ENCODE assay signal across 12 mouse cellular contexts in the genomic region with DNA sequence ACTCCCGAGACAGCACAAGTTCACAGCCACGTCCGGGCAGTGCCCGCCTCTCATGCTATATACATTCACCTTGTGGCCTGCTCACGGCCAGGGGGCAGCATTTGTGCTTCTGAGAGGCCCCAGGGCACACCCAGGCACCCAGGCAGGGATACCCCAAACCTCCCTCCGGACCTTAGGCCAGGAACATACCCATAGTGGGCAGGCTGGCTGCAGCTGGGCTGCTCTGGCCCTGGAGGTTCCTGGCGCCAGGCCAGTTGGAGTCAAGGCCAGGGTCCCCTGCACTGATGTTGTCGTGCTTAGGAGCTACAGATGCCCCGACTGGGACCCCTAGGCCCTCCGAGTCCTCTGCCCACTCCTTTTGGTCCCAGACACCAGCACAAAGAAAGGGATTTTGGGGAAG. TPM values are rescaled to one million over a fixed set of nuclear protein-coding genes. Genes with fewer than 3 reads are reported as not detected.
DNase-seq lines count a peak whose midpoint lies in the region; ATAC-seq lines count a peak whose summit lies in the region.
"Had no signal": no experiment of that assay in that cellular context is flagged by ENCODE, and none has a peak within 500 bp of the region (broad histone marks: within the 10 kb centered on the region; RNA-seq: fewer than 3 reads in every experiment).

No protein-coding gene starts in this region.

- 77% methylated on average over 10 of the region's 10 CpGs for WGBS in hindbrain, embryonic 10.5 days
- WGBS in hindbrain, embryonic 14.5 days: 66% methylated on average over 10 of the region's 10 CpGs
- 73% methylated on average over 10 of the region's 10 CpGs for WGBS in forebrain, embryonic 16.5 days
- 63% methylated on average over 10 of the region's 10 CpGs for WGBS in neural tube, embryonic 15.5 days

- no peak overlapping the region for H3K4me2 ChIP-seq in hindbrain, embryonic 14.5 days (replicated peaks)
- H3K4me2 ChIP-seq in forebrain, embryonic 16.5 days (ENCODE audit: low read length): no peak overlapping the region
- H3K4me2 ChIP-seq in neural tube, embryonic 15.5 days: no peak overlapping the region
- H3K4me2 ChIP-seq: heart, embryonic 15.5 days had no signal

- ATAC-seq in hindbrain, embryonic 14.5 days (ENCODE audit: low FRiP score): no peak
- no peak for ATAC-seq in forebrain, embryonic 16.5 days
- ATAC-seq in neural tube, embryonic 15.5 days (ENCODE audit: low FRiP score): no peak

- H3K27ac ChIP-seq in hindbrain, embryonic 10.5 days: peak overlapping the region; percentile 36; the same call in 1 of the 2 replicates
- no peak overlapping the region for H3K27ac ChIP-seq in hindbrain, embryonic 14.5 days
- peak overlapping the region; percentile 41; the same call in 1 of the 2 replicates for H3K27ac ChIP-seq in forebrain, embryonic 16.5 days (ENCODE audit: low read length)
- peak overlapping the region; percentile 69 for H3K27ac ChIP-seq in neural tube, embryonic 15.5 days (replicated peaks)
- H3K27ac ChIP-seq: heart, embryonic 15.5 days had no signal

- intact Hi-C loops in left cerebral cortex, postnatal 25 days (cut with DNase I): loop anchor here (2.0 kb wide), 1 partner anchor 19 kb away; no protein-coding TSS in a partner anchor

- DNase-seq in hindbrain, embryonic 10.5 days (ENCODE audit: low spot score): no peak
- DNase-seq in hindbrain, embryonic 14.5 days (ENCODE audit: low spot score): no peak
- peak; percentile 52 for DNase-seq in ovary, postnatal 36 days (ENCODE audit: low spot score)
- DNase-seq in ovary, postnatal 10 days (ENCODE audit: low spot score): no peak
- DNase-seq in left cerebral cortex, postnatal 25 days (ENCODE audit: low spot score in 2 of 2): no peak
- DNase-seq in spleen, postnatal 36 days (ENCODE audit: low spot score in 2 of 2): no peak
- DNase-seq: cerebellum, adult 8-10 months; right cerebral cortex, adult 18-20 months had no signal

- peaks cover 72% of the 10 kb centered on the region for H3K36me3 ChIP-seq in hindbrain, embryonic 10.5 days
- H3K36me3 ChIP-seq in hindbrain, embryonic 14.5 days (replicated peaks; ENCODE audit: control insufficient read depth, insufficient read depth): peaks cover 53% of the 10 kb centered on the region
- peaks cover 27% of the 10 kb centered on the region for H3K36me3 ChIP-seq in forebrain, embryonic 16.5 days (ENCODE audit: control insufficient read depth, insufficient read depth)
- H3K36me3 ChIP-seq in neural tube, embryonic 15.5 days: peaks cover 47% of the 10 kb centered on the region

- no peak overlapping the region for H3K9ac ChIP-seq in hindbrain, embryonic 14.5 days
- no peak overlapping the region for H3K9ac ChIP-seq in forebrain, embryonic 16.5 days (replicated peaks; ENCODE audit: low read depth, low read length)
- H3K9ac ChIP-seq in neural tube, embryonic 15.5 days (replicated peaks): no peak overlapping the region
- H3K9ac ChIP-seq: heart, embryonic 15.5 days had no signal

- H3K4me3 ChIP-seq in hindbrain, embryonic 10.5 days: 0 out of 2 replicates have a peak overlapping the region, but pooled peaks have one; percentile 0
- no peak overlapping the region for H3K4me3 ChIP-seq in hindbrain, embryonic 14.5 days (replicated peaks; ENCODE audit: low read length)
- H3K4me3 ChIP-seq in forebrain, embryonic 16.5 days (replicated peaks; ENCODE audit: low read length): no peak overlapping the region
- H3K4me3 ChIP-seq in neural tube, embryonic 15.5 days (replicated peaks): no peak overlapping the region
- H3K4me3 ChIP-seq: heart, embryonic 15.5 days had no signal

- H3K9me3 ChIP-seq in hindbrain, embryonic 10.5 days: no peaks in the 10 kb centered on the region
- H3K9me3 ChIP-seq in hindbrain, embryonic 14.5 days (ENCODE audit: control insufficient read depth, low read length): no peaks in the 10 kb centered on the region
- H3K9me3 ChIP-seq in forebrain, embryonic 16.5 days (ENCODE audit: control insufficient read depth, low read length): no peaks in the 10 kb centered on the region
- H3K9me3 ChIP-seq in neural tube, embryonic 15.5 days (replicated peaks): no peaks in the 10 kb centered on the region
- H3K9me3 ChIP-seq: heart, embryonic 15.5 days had no signal

- peaks cover 33% of the 10 kb centered on the region for H3K4me1 ChIP-seq in hindbrain, embryonic 10.5 days (replicated peaks)
- H3K4me1 ChIP-seq in hindbrain, embryonic 14.5 days (replicated peaks; ENCODE audit: control insufficient read depth, insufficient read depth, low read length): no peaks in the 10 kb centered on the region
- no peaks in the 10 kb centered on the region for H3K4me1 ChIP-seq in forebrain, embryonic 16.5 days (replicated peaks; ENCODE audit: control insufficient read depth, insufficient read depth, low read length)
- H3K4me1 ChIP-seq in neural tube, embryonic 15.5 days: peaks cover 29% of the 10 kb centered on the region; the same call in 1 of the 2 replicates

- H3K27me3 ChIP-seq in hindbrain, embryonic 10.5 days (ENCODE audit: insufficient read depth, poor library complexity, severe bottlenecking): no peaks in the 10 kb centered on the region
- H3K27me3 ChIP-seq in hindbrain, embryonic 14.5 days (ENCODE audit: control insufficient read depth, insufficient read depth, low read length): no peaks in the 10 kb centered on the region
- no peaks in the 10 kb centered on the region for H3K27me3 ChIP-seq in forebrain, embryonic 16.5 days (replicated peaks; ENCODE audit: control insufficient read depth, insufficient read depth, low read length)
- H3K27me3 ChIP-seq in neural tube, embryonic 15.5 days (replicated peaks): no peaks in the 10 kb centered on the region
- H3K27me3 ChIP-seq: heart, embryonic 15.5 days had no signal

RNA-seq across cellular contexts. Expression of a gene that starts 14.4 kb away (rescaled TPM):
- polyA plus RNA-seq in hindbrain, embryonic 10.5 days (2016; fragmentation: Nextera tagmentation; extraction: Ambion mirVana): 40.9 and 51.2 TPM in 2 replicates
- 25.7 and 30.1 TPM in 2 replicates for polyA plus RNA-seq in hindbrain, embryonic 14.5 days (2014; fragmentation: Nextera tagmentation; extraction: Ambion mirVana)
- polyA plus RNA-seq in forebrain, embryonic 16.5 days (2015; fragmentation: Nextera tagmentation; extraction: Ambion mirVana): 23.3 and 25.6 TPM in 2 replicates
- polyA plus RNA-seq in neural tube, embryonic 15.5 days (2015; fragmentation: Nextera tagmentation; extraction: Ambion mirVana): 16.7 and 19.4 TPM in 2 replicates
- 10 to 100 TPM; 19.3 to 21.1 TPM for total RNA-seq in left cerebral cortex, postnatal 25 days (2021)

RNA-seq across cellular contexts. Expression of a gene that starts 27.3 kb away (rescaled TPM):
- 32.1 and 52.5 TPM in 2 replicates for polyA plus RNA-seq in hindbrain, embryonic 10.5 days (2016; fragmentation: Nextera tagmentation; extraction: Ambion mirVana)
- 95.0 and 98.9 TPM in 2 replicates for polyA plus RNA-seq in hindbrain, embryonic 14.5 days (2014; fragmentation: Nextera tagmentation; extraction: Ambion mirVana)
- 68.7 and 68.9 TPM in 2 replicates for polyA plus RNA-seq in forebrain, embryonic 16.5 days (2015; fragmentation: Nextera tagmentation; extraction: Ambion mirVana)
- 58.8 and 63.9 TPM in 2 replicates for polyA plus RNA-seq in neural tube, embryonic 15.5 days (2015; fragmentation: Nextera tagmentation; extraction: Ambion mirVana)
- total RNA-seq in left cerebral cortex, postnatal 25 days (2021): 100 to 1,000 TPM; 272 to 289 TPM

RNA-seq across cellular contexts. Expression of a gene that starts 56.6 kb away (rescaled TPM):
- polyA plus RNA-seq in hindbrain, embryonic 10.5 days (2016; fragmentation: Nextera tagmentation; extraction: Ambion mirVana): not detected in 2 replicates
- polyA plus RNA-seq in hindbrain, embryonic 14.5 days (2014; fragmentation: Nextera tagmentation; extraction: Ambion mirVana): 0.61 TPM in 1 of 2 replicates, not detected in the other
- not detected in 2 replicates for polyA plus RNA-seq in forebrain, embryonic 16.5 days (2015; fragmentation: Nextera tagmentation; extraction: Ambion mirVana)
- 1.6 TPM in 1 of 2 replicates, not detected in the other for polyA plus RNA-seq in neural tube, embryonic 15.5 days (2015; fragmentation: Nextera tagmentation; extraction: Ambion mirVana)
- not detected for total RNA-seq in left cerebral cortex, postnatal 25 days (2021)
- polyA plus RNA-seq: heart, embryonic 15.5 days; testis, adult 2 months had no signal
